10 mouse cellular contexts compared by ENCODE assay signal in the genomic region with DNA sequence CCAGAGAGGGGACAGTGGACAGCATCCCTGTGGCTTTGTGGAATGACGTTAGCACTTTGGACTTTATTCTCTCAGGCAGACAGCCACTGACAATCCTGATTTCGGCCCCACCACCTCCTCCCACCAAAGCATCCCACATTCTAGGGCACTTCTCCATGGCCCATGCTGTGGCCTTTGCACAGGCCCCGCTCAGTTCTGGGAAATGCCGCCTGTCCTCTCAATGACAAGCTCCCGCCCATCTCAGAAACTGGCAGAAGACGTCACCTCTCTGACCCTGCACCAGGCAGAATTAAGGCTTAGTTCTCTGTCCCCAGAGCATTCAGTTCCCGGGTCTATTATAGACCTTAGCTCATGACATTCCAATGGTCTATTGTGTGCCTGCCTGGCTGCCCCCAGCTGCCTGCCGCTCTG. TPM values are rescaled to one million over a fixed set of nuclear protein-coding genes. Genes with fewer than 3 reads are reported as not detected.
DNase-seq lines count a peak whose midpoint lies in the region; ATAC-seq and TF ChIP-seq lines count a peak whose summit lies in the region.
"Had no signal": no experiment of that assay in that cellular context is flagged by ENCODE, and none has a peak within 500 bp of the region (broad histone marks: within the 10 kb centered on the region; RNA-seq: fewer than 3 reads in every experiment).

No protein-coding gene starts in this region.

- H3K4me1 ChIP-seq in midbrain, embryonic 10.5 days, result peaks cover 90% of the 10 kb centered on the region
- H3K4me1 ChIP-seq in midbrain, embryonic 16.5 days (ENCODE audit: control insufficient read depth, insufficient read depth, low read length), result peaks cover 2% of the 10 kb centered on the region; the same call in 1 of the 2 replicates
- H3K4me1 ChIP-seq in forebrain, postnatal 0 days (ENCODE audit: insufficient read depth), result 0 out of 2 replicates have a peak, but pooled peaks cover 1% of the 10 kb centered on the region
- H3K4me1 ChIP-seq in hindbrain, embryonic 16.5 days (ENCODE audit: control insufficient read depth, insufficient read depth, low read depth, low read length), result peaks cover 7% of the 10 kb centered on the region
- H3K4me1 ChIP-seq in intestine, embryonic 15.5 days (replicated peaks), result no peaks in the 10 kb centered on the region

- no peak for TF ChIP-seq CTCF in forebrain, postnatal 0 days (IDR thresholded peaks at IDR 0.05; ENCODE audit: low read depth)

- ATAC-seq in midbrain, embryonic 16.5 days, result no peak
- peak; percentile 12; the same call in 1 of the 2 replicates for ATAC-seq in forebrain, postnatal 0 days
- no peak for ATAC-seq in hindbrain, embryonic 16.5 days
- no peak for ATAC-seq in intestine, embryonic 15.5 days

- 5% methylated on average over 8 of the region's 8 CpGs for WGBS in midbrain, embryonic 10.5 days
- WGBS in midbrain, embryonic 16.5 days, result 7% methylated on average over 8 of the region's 8 CpGs
- 9% methylated on average over 8 of the region's 8 CpGs for WGBS in forebrain, postnatal 0 days
- WGBS in hindbrain, embryonic 16.5 days, result 17% methylated on average over 8 of the region's 8 CpGs
- 59% methylated on average over 8 of the region's 8 CpGs for WGBS in intestine, embryonic 15.5 days

- H3K27ac ChIP-seq in midbrain, embryonic 10.5 days (replicated peaks), result peak overlapping the region; percentile 88
- H3K27ac ChIP-seq in midbrain, embryonic 16.5 days (ENCODE audit: low read length), result no peak overlapping the region
- no peak overlapping the region for H3K27ac ChIP-seq in forebrain, postnatal 0 days (ENCODE audit: low read depth, low read length)
- H3K27ac ChIP-seq in hindbrain, embryonic 16.5 days (ENCODE audit: low read depth, low read length), result no peak overlapping the region
- H3K27ac ChIP-seq in intestine, embryonic 15.5 days, result no peak overlapping the region

- H3K4me2 ChIP-seq in midbrain, embryonic 16.5 days (ENCODE audit: low read length), result no peak overlapping the region
- H3K4me2 ChIP-seq in forebrain, postnatal 0 days (ENCODE audit: low read depth), result no peak overlapping the region
- H3K4me2 ChIP-seq in hindbrain, embryonic 16.5 days (ENCODE audit: low read length), result no peak overlapping the region
- no peak overlapping the region for H3K4me2 ChIP-seq in intestine, embryonic 15.5 days (replicated peaks)

- H3K9ac ChIP-seq in midbrain, embryonic 16.5 days (ENCODE audit: low read depth, low read length), result no peak overlapping the region; the same call in 1 of the 2 replicates
- H3K9ac ChIP-seq in forebrain, postnatal 0 days, result no peak overlapping the region
- 0 out of 2 replicates have a peak overlapping the region, but pooled peaks have one; percentile 23 for H3K9ac ChIP-seq in hindbrain, embryonic 16.5 days (ENCODE audit: low read depth, low read length)
- no peak overlapping the region for H3K9ac ChIP-seq in intestine, embryonic 15.5 days

- H3K9me3 ChIP-seq in midbrain, embryonic 10.5 days (replicated peaks), result no peaks in the 10 kb centered on the region
- H3K9me3 ChIP-seq in midbrain, embryonic 16.5 days (replicated peaks; ENCODE audit: control insufficient read depth, low read length, poor library complexity, severe bottlenecking), result no peaks in the 10 kb centered on the region
- H3K9me3 ChIP-seq in forebrain, postnatal 0 days (ENCODE audit: low read length), result no peaks in the 10 kb centered on the region
- no peaks in the 10 kb centered on the region for H3K9me3 ChIP-seq in hindbrain, embryonic 16.5 days (ENCODE audit: control insufficient read depth, low read length)
- H3K9me3 ChIP-seq in intestine, embryonic 15.5 days, result no peaks in the 10 kb centered on the region

- H3K4me3 ChIP-seq in midbrain, embryonic 10.5 days, result 0 out of 2 replicates have a peak overlapping the region, but pooled peaks have one; percentile 12
- no peak overlapping the region for H3K4me3 ChIP-seq in midbrain, embryonic 16.5 days (ENCODE audit: low read depth, low read length)
- no peak overlapping the region for H3K4me3 ChIP-seq in forebrain, postnatal 0 days (ENCODE audit: low read depth, low read length)
- H3K4me3 ChIP-seq in hindbrain, embryonic 16.5 days (ENCODE audit: low read length), result no peak overlapping the region
- no peak overlapping the region for H3K4me3 ChIP-seq in intestine, embryonic 15.5 days (replicated peaks)
- H3K4me3 ChIP-seq: myocyte had no signal

- H3K36me3 ChIP-seq in midbrain, embryonic 10.5 days, result no peaks in the 10 kb centered on the region
- H3K36me3 ChIP-seq in midbrain, embryonic 16.5 days (ENCODE audit: control insufficient read depth, insufficient read depth, low read length), result no peaks in the 10 kb centered on the region
- no peaks in the 10 kb centered on the region for H3K36me3 ChIP-seq in forebrain, postnatal 0 days (ENCODE audit: insufficient read depth)
- no peaks in the 10 kb centered on the region for H3K36me3 ChIP-seq in hindbrain, embryonic 16.5 days (ENCODE audit: control insufficient read depth, insufficient read depth, low read length)
- no peaks in the 10 kb centered on the region for H3K36me3 ChIP-seq in intestine, embryonic 15.5 days

- no peaks in the 10 kb centered on the region for H3K27me3 ChIP-seq in midbrain, embryonic 10.5 days (ENCODE audit: low read depth, poor library complexity, severe bottlenecking)
- no peaks in the 10 kb centered on the region for H3K27me3 ChIP-seq in midbrain, embryonic 16.5 days (ENCODE audit: control insufficient read depth, insufficient read depth, low read depth, low read length)
- no peaks in the 10 kb centered on the region for H3K27me3 ChIP-seq in forebrain, postnatal 0 days (ENCODE audit: insufficient read depth, low read length)
- H3K27me3 ChIP-seq in hindbrain, embryonic 16.5 days (replicated peaks; ENCODE audit: control insufficient read depth, insufficient read depth, low read length), result no peaks in the 10 kb centered on the region
- no peaks in the 10 kb centered on the region for H3K27me3 ChIP-seq in intestine, embryonic 15.5 days (replicated peaks)

- DNase-seq in midbrain, embryonic 10.5 days (ENCODE audit: low spot score), result peak; percentile 84
- DNase-seq in forebrain, postnatal 0 days, result no peak
- no peak for DNase-seq in urinary bladder, postnatal 36 days (ENCODE audit: low spot score in 2 of 2)
- DNase-seq in thymus, postnatal 0 days (ENCODE audit: low spot score), result no peak
- DNase-seq: cerebellum, adult 8-10 months; layer of hippocampus, adult 9-11 months had no signal

RNA-seq across cellular contexts. Expression of a gene that starts 7.0 kb away (rescaled TPM):
- polyA plus RNA-seq in midbrain, embryonic 10.5 days (2016; fragmentation: Nextera tagmentation; extraction: Ambion mirVana), result 3.0 and 4.0 TPM in 2 replicates
- 5.5 and 5.6 TPM in 2 replicates for polyA plus RNA-seq in midbrain, embryonic 16.5 days (2015; fragmentation: Nextera tagmentation; extraction: Ambion mirVana)
- 25.9 and 28.7 TPM in 2 replicates for total RNA-seq in forebrain, postnatal 0 days (2014; rRNA removed)
- polyA plus RNA-seq in forebrain, postnatal 0 days (2015; fragmentation: Nextera tagmentation; extraction: Ambion mirVana), result 3.7 and 4.0 TPM in 2 replicates
- 4.7 and 5.4 TPM in 2 replicates for polyA plus RNA-seq in hindbrain, embryonic 16.5 days (2015; fragmentation: Nextera tagmentation; extraction: Ambion mirVana)
- 0.92 and 0.97 TPM in 2 replicates for polyA plus RNA-seq in intestine, embryonic 15.5 days (2015; fragmentation: Nextera tagmentation; extraction: Ambion mirVana)
- polyA plus RNA-seq in thymus, postnatal 0 days (2015; fragmentation: Nextera tagmentation; extraction: Ambion mirVana), result 0.50 and 0.73 TPM in 2 replicates
